Mouse (Mus musculus): Measurements from ENCODE around the gene March8.

Gene March8

GRCm38 (mm10) chr6:116407956-116408657 is 70.3 kb downstream of the March8 start:
- DNase-seq (ENCODE audit: low read depth, low spot score) = no peak

DNA sequence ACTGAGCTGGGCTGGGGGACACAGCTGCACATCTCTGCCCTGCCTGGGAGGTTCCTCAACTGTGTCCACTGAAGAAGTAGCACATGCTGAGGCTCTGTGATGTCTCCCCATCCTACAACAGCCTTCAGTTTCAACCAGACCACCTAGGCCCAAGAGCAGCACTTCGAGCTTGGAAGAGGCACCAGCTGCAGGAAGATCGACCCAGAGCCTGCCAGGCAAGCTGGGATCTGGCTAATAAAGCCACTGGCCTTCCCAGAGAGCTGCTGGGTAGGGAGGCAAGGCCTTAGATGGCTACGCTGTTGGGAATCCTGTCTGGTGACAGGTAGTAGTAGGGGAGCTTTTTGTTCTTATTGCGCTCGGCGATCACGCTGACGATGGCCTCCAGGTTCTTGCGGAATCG is 72.6 kb downstream of the March8 start:
- DNase-seq (ENCODE audit: low read depth, low spot score) = no peak

DNA sequence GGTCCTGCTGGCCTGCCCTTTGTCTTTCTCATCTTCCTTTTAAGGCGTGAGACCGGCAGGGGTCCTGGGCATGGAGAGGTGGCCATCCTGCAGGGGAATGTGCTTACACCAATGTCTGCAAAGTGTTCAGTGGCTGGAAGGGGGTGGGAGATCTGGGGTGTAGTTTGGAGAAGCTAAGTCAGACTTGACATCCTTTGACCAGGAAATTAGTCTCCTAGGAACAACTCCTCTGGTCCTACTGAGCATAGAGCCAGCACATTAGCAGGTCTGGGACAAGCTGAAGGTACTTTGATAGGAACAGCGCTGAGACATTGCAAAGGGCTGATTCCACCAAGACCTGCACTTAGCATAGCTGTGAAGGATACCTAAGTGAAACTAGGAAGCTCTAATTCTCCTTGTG is 73.9 kb downstream of the March8 start:
- DNase-seq (ENCODE audit: low read depth, low spot score) = no peak

DNA sequence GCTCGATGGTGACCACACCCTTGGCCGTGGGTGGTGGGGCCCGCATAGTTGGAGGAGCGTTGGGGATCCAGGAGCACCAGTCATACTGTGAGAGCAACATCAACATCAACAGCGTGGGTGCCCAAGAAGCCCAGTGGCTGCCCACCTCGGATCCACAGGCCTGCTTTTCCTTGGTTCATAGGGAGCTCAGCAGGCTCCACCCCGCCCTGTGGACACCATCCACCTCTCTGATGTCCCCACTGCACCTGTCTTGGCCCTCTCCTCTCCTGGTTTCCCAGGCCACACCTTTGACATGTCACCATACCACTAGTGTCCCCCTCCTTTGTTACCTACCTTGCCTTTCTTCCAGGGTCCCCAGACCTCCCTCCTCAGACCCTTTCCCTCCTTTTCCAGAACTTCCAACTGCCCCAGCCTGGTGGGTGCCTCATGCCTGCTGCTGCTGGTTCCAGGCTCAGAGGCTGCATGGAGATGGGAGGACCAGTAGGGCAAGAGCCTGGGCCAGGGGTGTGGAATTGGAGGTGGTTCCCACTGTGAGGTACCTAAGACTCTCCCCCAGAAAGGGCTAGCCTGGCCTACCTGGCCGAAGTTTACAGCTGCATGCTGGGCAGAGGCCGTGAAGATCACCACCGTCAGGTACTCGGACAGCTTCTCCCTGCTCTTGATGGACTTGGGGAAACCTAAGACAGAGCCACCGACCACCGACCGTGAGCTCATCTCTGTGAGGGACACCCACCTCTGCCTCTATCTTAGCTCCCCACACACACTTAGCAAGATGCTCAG is 74.9 kb downstream of the March8 start:
- DNase-seq (ENCODE audit: low read depth, low spot score) = no peak

DNA sequence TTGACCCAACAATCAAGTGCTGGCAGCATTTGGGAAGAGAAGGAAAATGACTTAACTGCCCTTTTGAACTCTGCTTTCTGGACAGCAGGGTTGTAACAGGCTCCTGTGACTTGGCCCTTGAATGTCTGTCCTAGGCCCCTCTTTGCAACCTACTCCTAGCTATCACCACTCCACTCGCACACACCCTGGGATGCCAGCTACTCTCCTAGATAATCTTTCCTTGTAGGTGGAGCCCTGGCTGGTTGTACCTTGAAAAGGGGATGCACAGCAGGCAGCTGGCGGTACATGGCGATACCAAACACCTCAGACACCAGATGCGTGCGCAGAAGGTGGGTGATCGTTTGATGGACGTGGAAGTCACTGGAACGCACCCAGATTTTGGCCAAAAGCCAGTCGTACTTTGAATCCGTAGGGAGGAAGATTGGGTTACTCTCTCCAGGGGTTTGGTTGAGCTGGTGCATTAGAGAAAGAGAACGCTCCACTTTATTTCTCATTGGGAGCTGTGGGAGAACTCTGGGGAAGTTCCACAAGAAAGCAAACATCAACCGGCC is 77.4 kb downstream of the March8 start:
- DNase-seq (ENCODE audit: low read depth, low spot score) = no peak

DNA sequence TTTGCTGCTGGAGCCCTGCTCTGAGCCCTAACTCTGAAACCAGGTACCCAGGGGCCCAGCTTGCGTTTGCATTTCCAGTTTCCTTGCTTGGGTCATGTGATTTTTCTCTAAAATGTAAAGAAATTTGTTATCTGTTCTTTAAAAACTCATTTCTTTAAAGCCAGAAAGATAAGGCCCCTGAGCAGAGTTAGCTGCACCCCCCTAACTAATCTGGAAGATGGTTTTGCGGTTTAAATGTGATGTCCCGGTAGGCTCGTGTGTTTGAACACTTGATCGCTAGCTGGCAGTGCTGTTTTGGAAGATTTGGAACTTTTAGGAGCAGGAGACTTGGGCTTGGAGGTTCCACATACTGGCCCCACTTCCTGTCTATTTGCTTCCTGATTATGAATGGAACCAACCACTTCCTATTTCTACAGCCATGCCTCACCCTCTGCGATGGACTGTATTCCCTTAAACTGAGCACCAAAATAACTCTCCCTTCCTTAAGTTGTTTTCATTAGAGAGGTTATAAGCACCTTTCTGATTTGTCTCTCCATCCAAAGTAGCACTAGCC is 78.3 kb downstream of the March8 start:
- no peak for DNase-seq (ENCODE audit: low read depth, low spot score)

- no peak for DNase-seq (ENCODE audit: low read depth, low spot score)
These were observed 79.9 kb downstream of the March8 start for GRCm38 (mm10) chr6:116417518-116418315.

GRCm38 (mm10) chr6:116418487-116418886 is 80.7 kb downstream of the March8 start:
- DNase-seq (ENCODE audit: low read depth, low spot score) = no peak

DNA sequence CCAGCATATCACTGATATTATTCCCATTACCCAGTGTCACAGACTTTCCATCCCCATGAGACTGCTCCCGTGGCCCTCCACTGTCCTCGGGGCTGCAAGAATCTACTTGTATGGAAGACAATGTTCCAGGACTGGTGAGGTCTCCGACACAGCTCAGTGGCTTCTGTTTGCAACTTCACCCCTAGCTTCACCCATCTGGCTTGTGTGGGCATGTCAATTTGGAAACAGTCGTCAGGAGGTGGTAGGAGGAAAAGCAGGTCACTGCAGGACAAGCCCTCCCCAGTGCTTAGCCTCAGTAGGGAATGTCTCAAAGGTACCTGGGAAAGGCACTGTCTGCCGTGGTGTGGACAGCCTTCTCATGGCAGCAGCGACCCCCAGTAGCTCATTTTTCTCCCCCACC is 81.9 kb downstream of the March8 start:
- DNase-seq (ENCODE audit: low read depth, low spot score) = no peak

- no peak for DNase-seq (ENCODE audit: low read depth, low spot score)
These were observed 82.4 kb downstream of the March8 start for GRCm38 (mm10) chr6:116420271-116420670.

DNA sequence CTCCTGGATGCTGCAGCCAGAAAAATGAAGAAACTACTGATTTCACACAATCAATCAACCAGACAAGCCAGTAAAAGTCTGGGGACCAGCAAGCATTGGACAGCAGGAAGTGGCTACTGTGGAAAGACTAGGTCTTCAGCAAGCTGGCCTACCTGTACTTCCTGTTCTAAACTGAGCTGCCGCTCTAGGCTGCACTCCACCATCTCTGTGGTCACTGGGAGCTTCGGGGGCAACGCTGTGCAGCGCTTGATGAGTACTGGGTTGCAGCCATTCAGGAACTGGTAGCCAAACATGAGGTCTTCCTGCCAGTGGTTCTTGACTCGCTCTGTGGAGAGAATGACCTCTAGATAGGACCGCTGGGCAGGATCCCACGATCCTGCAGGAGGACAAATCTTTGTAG is 85.2 kb downstream of the March8 start:
- DNase-seq (ENCODE audit: low read depth, low spot score) = no peak

- DNase-seq (ENCODE audit: low read depth, low spot score) = peak; percentile 17
These were observed 85.8 kb downstream of the March8 start for GRCm38 (mm10) chr6:116423664-116424063.

- no peak for DNase-seq (ENCODE audit: low read depth, low spot score)
These were observed 89.7 kb downstream of the March8 start for GRCm38 (mm10) chr6:116427552-116427951.

DNA sequence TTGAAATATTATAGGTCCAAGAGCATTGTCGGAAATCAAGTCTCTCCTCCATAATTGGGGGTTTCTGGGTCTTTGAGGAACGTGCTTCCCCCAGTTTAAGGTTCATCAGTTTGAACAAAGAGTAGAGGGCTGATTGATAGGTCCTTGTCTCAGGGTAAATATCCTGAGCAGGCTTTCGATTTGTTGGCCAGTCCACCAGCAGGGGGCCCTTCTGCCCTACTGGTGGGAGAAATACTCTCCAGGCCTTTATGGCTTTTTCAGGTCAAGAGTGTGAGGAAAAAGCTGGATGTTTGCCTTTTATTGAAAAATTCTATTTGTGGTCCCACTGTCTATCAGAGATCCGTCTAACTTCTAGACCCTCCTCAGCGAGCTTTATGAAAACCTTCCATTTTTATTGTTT is 90.5 kb downstream of the March8 start:
- no peak for DNase-seq (ENCODE audit: low read depth, low spot score)

DNA sequence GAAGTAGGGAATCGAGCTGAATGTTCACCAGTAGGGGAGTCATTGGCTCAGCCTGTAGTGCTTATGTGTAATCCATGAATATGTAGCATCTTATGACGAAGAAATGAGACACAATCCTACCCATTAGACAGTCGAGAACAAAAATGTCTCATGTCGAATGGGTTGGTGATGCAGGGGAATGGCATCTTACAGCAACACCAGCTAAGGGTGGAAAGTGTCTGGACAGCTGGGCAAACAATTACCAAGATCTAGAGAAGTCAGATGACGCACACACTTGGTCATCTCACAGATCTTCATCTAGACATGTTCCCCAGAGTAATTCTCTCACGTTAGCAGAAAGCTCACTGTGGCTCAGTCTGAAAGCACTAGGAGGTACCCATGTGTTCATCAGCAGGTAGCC is 101.0 kb downstream of the March8 start:
- DNase-seq (ENCODE audit: low read depth, low spot score) = no peak

GRCm38 (mm10) chr6:116439531-116439930 is 101.7 kb downstream of the March8 start:
- DNase-seq (ENCODE audit: low read depth, low spot score) = no peak

GRCm38 (mm10) chr6:116440447-116440846 is 102.6 kb downstream of the March8 start:
- DNase-seq (ENCODE audit: low read depth, low spot score) = no peak

GRCm38 (mm10) chr6:116440849-116441248 is 103.0 kb downstream of the March8 start:
- DNase-seq (ENCODE audit: low read depth, low spot score) = no peak

- DNase-seq (ENCODE audit: low read depth, low spot score) = no peak
These were observed 118.0 kb downstream of the March8 start for GRCm38 (mm10) chr6:116455781-116456180.

- DNase-seq (ENCODE audit: low read depth, low spot score) = no peak
These were observed 118.7 kb downstream of the March8 start for GRCm38 (mm10) chr6:116456482-116456881.

- DNase-seq (ENCODE audit: low read depth, low spot score) = no peak
These were observed 120.9 kb downstream of the March8 start for GRCm38 (mm10) chr6:116458728-116459127.
